Mouse (Mus musculus) kidney, postnatal 10 days (tissue): ENCODE data around the gene Gm16253.

Source experiments
- DNase-seq: peaks from one replicate; pipeline ENCODE4 v3.0.0; 2021; ENCODE audit warnings: mixed read lengths

Gm16253 gene

DNA sequence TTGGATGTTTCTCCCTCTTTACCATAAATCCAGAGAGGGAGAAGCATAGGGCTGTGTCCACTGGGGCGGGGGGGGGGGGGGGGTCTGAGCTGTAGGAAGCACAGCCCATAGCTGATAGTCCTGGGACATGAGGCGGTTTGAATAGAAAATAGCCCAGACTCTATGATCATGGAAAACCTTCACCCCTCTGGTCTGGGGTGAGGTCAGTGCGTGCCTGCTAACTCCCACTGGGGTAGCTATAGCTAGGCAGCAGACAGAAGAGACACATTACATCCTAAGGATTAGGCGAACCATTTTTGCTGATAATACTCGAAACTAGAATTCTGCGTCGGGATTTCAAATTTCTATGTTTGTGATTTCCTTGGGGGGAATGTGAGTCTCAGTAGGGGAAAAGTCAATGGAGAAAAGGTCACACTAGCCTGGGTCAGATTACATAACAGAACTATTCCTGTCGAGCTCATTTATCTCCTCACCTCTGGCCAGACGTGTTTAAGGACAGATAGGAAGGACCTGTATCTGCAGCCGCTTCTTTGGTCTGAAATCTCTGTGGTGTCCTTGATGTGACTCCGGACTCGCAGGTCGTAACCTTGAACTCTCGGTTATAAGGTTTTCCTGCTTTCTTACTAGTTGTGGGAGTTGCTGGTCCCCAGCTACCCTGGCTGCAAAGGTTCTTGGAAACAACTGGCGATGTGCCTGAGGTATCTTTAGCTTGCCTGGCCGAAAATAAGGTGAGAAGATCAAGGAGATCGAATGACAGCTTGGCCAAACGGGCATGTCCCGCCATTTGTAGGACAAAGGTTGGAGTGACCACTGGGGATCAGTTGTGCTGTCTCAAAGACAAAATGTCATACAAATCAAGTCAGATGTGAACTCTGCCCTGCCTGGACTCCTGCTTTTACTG lies 2.9 kb upstream of the Gm16253 start:
- peak; percentile 37 for DNase-seq

DNA sequence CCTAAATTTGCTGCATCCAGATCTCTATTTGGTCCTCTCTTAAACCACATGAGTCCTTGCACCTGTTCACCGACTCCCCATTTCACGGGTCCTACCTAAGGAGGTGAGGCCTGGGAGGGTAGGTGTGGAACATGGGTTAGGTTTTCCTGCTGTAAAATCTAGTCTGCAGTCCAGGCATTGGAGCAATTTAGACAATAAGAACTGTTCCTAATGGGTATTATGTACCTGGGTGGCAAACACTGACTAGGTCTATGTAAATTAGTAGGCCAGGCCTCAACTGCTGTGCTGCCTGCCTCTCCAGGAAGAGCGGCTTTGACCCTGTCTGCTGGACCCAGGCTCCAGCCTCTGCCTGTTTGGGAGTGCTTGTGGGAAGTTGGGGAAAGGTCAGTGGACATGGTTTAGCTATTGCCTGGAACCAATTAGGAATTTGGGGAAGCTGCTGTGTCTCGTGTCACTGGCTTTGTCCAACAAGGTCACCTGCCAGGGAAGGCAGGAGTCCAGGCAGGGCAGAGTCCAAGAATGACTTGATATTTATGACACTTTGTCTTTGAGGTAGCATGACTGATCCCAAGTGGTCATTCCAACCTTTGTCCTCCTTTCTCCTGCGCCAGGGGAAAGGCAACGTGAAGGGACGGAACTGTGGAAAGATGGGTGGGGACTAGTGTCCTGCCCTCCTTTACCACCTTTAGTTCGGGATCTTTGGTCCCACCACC lies 1.4 kb upstream of the Gm16253 start:
- DNase-seq, result peak; percentile 47

DNA sequence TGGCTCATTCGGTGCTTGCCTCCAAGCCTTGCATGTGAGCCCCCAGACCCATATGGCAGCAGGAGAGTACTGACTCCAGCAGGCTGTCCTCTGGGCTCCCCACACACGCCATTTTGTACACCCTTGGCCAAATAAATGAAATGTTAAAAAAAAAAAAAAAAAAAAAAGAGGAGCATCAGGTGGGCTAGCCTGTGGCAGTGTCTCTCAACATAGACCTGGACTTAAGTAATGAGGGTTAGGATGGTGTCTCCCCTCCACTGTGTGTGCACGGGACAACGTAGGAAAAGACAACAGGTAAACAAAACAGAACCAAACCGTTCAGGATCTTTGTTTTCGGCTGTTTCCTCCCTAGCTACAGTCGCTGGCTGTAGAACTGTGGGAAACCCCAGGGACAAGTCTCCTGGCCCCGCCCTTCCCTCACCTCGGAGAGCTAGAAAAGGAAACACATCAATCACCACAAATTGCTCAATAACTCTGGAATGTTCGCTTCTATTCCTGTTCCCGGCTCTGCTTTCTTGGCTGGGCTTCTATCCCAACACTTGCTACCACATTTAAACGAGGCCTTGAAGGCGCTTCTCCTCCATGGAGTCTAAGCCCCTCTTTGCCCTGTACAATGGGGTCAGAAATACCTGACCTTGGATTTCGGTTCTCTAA lies 652 bp upstream of the Gm16253 start:
- DNase-seq, result peak; percentile 85

DNA sequence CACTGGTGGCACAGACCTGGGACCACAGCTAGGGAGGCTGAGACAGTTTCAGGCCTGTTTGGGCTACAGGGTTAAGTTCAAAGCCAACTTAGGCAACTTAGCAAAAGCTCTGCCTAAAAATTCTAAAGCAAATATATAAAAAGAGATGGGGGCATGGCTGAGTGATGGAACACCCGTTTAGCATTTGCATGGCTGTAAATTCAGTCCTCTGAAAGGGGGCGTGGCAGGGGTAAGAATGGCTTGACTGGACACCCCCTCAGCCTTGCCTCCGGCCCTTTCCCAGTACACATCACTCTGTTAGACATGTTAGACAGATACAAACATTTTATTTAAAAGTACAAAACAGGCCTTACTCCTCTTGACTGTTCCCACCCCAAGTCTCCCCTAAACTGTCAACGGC lies 782 bp downstream of the Gm16253 start:
- peak; percentile 58 for DNase-seq

DNA sequence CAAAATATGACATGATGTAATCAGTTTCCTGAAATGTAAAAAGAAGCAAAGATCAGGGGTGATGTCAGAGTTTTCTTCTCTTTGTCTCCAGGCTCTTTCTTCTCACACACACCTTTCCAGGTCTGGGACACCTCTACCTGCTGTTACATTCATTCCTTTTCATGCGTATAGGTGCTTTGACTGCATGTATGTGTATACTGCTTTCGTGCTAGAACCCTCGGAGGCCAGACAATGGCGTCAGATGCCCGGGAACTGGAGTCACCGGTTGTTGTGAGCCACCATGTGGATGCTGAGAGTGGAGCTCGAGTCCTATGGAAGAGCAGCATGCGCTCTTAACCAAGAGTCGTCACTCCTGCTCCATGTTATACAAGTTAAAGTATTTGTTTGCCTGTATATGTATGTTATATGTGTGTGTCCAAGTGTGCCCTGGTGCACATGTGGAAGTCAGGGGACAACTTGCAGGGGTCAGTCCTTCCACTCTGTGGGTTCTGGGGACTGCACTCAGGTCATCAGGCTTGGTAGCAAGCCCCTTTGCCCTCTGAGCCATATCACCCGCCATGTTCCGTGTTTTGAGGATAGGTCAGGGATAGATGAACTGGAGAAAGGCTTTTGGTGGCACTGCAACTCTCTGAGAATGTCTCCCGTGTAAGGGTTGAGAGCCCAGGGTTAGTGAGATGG lies 1.9 kb downstream of the Gm16253 start:
- no peak for DNase-seq

DNA sequence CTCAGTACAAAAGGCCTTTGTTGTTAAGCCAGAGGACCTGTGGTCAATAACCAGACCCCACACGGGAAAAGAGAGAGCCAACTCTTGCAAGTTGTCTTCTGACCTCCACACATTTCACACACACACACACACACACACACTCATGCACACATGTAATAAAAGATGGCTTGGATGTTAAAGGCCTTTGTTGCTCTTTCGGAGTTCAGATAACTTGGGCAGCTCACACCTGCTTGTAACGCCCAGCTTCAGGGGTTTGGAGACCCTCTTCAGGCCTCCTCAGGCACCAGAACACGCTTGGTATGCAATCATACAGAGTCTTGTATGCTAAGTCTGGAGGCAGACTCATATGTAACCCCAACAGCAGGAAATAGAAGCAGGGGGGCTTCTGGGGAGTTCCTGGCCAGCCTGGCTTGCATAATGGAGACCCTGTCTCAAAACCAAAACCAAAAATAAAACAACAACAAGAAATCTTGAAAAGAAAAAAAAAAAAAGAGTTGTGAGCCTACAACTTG lies 2.5 kb downstream of the Gm16253 start:
- DNase-seq, result no peak

DNA sequence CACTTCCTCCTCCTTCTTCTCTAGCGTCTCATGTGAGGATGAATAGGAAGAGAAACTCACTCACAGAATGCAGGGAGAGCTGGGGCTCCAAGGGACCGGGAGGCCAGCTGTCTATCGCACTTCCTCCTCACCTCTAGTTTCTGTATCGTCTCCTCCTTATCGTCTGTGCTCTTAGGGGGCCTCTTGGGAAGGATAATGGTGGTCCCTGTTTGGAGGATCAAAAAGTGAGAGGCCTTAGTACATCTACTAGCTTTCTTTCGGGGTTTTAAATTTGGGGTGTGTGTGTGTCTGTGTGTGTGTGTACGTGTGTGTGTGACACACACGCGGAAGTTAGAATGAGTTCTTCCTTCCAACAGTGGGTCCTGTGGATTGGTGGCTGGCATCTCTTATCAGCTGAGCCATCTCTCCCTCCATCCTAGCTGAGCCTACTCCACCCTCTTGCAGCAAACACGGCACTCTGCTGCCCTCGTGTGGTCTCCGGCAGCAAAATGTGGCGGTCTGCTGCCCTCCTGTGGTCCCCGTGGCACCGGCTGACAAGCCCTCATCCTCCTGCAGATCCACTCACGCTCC lies 3.2 kb downstream of the Gm16253 start:
- DNase-seq, result peak; percentile 93

DNA sequence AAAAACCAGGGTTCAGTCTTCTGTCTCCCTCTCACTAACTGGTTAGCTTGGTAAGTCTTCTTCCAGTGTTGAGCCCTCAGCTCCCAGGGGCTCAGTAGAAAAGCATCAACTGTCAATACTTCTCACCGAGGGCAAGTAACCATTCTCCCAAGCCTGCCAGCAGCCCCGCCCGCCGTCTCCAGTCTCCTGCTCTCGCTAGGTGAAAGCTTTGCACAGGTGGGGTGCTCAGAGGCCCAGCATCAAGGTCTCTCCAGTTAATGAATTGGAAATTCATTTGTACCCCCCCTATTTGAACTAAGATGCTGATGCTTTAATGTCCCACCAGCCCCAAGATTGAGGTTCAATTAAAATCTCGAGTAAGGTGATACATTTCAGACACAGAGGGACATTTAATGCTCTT lies 4.4 kb downstream of the Gm16253 start:
- DNase-seq, result no peak

DNA sequence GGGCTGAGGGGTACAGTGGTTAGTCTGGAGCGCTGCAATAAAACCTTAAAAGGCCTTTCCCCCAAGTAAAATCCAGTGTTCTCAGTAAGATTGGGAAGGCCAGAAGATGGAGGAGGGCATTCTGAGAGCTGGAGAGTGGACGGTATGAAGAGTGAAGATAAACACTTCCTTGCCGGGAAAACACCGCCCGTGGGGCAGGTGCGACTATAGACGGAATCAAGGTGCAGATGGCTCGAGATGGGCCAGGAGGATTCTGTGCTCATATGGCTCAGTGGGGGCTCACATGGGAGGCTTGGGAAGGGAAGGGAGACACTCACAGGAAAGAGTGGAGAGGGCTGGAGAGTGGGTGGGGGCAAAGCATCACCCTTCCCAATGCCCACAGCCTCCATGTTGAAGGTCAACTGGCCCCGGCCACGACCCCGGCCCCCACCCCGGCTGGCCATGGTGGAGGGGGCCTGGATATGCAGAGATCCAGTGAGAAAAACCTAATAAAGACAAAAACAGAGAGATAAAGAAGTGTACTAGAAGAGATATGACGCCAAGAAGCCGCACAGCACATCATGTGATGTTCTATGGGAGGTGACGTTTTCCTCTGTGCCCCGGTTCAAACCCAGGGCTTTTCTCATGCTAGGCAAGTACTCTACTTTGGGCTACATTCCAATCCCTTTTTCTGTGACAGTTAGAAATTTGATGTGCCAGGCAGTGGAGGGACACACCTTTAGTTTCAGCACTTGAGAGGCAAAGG lies 5.2 kb downstream of the Gm16253 start:
- DNase-seq, result no peak

DNA sequence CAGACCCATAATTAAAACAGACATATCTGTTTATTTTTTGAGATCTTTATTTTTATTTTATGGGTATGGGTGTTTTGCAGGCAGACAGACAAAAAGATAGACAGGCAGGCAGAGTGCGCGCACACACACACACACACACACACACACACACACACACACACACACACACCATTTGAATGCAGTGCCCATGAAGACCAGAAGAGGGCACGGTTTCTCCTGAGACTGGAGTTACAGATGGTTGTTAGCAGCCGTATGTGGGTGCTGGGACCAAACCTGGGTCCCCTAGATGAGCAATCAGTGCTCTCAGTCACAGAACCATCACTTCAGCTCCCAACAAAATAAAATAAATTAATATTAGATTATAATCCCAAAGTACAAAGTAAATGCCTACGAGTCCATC lies 6.6 kb downstream of the Gm16253 start:
- DNase-seq, result no peak

DNA sequence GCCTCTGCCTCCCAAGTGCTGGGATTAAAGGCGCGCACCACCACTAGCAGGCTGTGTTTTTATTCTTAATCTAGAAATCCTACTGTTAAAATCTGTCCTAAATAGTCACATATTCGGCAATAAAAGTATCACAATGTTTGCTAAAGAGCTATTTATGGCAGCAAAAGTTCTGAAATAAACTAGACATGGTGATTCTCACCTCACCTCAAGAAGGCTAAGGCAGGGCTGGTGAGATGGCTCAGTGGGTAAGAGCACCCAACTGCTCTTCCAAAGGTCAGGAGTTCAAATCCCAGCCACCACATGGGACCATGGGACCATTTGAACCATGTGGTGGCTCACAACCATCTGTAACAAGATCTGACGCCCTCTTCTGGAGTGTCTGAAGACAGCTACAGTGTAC lies 13.9 kb downstream of the Gm16253 start:
- no peak for DNase-seq

DNA sequence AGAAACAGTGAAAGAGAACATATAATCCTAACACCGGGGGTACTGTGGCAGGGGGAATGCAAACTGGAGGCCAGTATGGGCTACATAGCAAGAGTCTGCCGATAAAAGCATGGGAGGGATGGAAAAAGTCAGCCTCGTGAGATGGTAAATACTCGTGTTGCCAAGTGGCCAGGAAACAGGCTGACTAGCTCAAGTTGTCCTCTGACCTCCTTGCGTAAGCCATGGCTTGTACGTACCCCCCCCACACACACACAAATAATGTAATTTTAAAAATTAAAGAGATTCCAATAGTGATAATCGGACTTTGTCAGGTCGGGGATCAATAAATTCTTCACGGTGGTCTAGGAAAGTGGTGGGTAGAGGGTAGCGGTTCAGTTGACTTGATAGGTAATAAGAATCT lies 16.6 kb downstream of the Gm16253 start:
- peak; percentile 45 for DNase-seq

DNA sequence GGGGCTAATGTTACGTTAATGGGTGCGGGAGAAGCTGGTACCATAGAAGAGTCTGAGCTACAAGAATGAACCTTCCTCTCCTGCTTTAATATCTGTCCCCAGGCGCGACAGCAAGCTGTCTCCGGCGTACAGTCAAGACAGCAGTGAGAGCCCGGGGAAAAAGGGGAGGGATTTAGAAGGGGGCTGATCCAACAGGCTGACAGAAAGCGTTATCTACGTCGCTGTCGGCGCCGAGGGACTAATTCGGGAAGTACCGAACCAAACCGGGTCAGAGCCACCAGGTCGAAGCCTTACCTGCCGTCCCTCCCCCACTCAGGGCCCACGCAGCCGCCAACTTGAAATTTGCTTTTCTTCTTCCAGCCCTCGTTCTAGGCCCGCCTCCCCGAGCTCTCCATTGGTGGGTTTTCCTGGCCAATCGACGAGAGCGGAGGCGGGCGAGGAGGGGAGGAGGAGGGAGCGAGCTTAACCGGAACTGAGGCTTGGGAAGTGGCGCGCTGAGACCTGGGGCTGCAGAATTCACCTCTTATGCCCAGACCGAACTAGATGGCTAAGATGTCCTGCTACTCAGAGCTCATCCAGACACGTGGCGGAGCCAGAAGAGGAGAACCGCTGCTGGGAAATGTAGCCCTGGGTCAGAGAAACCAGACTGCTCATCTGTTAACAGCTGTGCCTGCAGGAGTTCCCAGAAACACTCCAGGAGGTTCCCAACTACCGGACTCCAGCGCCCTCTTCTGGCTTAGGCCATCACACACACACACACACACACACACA lies 17.2 kb downstream of the Gm16253 start, which contains the start of gene Polr3gl:
Polr3gl (minus strand) TSS at position 392 of the 771 bp plus-strand sequence.
- DNase-seq, result peak; percentile 96

DNA sequence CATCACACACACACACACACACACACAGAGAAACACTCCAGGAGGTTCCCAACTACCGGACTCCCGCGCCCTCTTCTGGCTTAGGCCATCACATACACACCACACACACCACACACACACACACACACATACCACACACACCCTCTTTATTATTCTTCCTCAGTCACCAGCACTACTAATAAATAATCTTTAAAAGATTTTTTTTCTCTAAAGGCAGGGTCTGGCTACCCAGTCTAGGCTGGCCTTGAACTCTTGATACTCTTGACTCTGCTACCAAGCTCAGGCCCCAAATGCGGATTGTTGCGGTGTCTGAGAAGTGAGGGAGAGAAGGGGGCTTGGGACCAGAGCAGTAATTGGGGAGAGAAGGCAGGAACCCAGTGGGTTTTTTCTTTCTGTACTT lies 18.1 kb downstream of the Gm16253 start:
- no peak for DNase-seq

DNA sequence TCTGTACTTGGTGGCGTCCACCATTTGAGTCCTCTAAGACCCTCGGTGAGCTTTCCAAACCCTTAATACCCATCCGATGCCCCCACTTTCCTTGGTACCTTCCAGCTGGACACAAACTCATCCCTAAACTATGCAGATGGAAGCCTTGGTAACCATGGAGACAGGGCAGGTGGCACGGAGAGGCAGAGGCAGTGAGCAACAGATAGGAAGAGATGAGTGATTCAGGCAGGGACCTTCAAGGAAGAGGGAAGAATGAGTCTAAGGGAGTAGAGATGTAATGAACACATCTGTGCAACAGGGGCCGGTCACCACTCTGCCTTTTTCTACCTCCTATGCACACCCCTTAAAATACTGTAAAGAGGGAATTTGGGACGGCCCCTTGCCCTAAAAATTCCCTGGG lies 18.9 kb downstream of the Gm16253 start:
- DNase-seq, result no peak

DNA sequence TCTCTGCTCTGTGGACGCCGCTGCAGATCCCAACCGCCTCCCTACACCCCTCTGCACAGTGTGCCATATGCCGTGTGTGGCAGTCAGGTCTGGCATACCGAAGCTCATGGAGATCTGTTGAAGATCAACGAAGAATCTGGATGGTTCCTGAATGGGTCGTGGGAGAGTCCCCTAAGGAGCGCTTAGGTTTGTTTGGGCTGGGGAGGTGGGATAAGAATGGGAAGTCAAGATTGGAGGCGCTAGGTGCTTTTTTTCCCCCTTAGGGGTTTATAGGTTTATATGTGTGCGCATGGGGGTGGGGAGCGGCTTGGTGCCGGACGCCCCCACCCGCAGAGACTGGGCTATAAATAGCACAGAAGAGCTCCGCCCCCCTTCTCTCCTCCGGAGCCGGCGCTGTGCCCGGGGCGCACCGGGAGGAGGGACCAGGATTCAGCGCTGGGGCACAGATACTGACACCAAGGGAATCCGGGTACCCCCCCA lies 19.5 kb downstream of the Gm16253 start, which contains the start of gene Ankrd34a:
Ankrd34a (plus strand) TSS at position 409 of the 480 bp plus-strand sequence.
- peak; percentile 67 for DNase-seq

DNA sequence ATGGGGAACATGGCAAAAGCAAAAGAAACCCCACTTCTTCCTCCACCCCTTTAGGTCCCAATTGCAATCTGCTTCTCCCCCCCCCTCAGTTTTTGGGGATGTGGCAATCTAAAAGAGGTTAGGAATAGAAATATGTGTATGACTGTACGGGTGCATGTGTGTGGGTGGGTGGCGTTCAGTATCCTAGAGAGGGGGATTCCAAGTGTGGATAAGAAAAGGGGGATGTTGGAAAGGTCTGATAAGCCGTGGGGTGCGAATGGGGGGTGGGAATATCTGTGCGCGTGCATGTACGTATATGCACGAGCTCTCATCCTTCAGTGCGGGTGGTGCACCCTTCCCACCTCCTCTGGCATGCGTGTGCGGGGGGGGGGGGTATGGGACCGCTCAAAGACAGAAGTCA lies 20.1 kb downstream of the Gm16253 start:
- DNase-seq, result no peak

DNA sequence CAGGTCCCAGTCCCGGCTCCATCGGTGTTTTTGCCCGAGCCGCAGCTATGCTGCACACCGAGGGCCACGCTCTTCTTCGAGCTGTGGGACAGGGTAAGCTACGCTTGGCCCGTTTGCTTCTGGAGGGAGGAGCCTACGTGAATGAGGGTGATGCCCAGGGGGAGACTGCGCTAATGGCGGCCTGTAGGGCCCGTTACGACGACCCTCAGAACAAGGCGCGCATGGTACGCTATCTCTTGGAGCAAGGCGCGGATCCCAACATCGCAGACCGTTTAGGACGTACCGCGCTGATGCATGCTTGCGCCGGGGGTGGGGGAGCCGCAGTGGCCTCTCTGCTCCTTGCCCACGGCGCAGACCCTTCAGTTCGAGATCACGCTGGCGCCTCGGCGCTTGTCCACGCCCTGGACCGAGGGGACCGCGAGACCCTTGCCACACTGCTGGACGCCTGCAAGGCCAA lies 20.7 kb downstream of the Gm16253 start:
- peak; percentile 56 for DNase-seq

DNA sequence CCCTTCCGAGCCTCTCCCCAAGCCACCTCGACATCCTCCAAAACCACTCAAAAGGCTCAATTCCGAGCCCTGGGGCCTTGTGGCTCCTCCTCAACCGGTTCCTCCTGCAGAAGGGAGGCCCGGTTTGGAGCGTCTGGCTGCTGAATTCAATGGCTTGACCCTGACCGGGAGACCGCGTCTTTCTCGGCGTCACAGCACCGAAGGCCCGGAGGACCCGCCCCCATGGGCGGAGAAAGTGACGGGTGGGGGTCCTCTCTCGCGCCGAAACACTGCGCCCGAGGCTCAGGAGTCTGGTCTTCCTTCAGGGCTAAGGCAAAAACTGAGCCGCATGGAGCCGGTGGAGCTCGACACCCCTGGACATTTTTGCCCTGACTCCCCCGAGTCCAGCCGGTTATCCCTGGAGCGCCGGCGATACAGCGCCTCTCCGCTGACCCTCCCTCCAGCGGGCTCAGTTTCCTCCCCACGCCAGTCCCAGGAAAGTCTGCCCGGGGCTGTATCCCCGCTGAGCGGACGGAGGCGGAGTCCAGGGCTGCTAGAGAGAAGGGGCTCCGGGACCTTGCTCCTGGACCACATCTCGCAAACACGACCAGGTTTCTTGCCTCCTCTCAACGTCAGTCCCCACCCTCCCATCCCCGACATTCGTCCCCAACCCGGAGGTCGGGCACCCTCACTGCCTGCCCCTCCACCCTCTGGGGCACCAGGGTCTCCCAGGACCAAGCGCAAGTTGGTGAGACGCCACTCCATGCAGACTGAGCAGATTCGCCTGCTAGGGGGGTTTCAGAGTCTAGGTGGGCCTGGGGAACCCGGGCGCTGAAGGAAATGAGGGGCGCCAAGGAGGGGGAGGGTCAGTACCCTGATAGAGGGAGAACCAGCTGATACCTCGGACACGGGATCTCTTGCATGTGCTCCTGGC lies 21.6 kb downstream of the Gm16253 start:
- peak; percentile 87 for DNase-seq
